Mouse (Mus musculus): ENCODE measurements around the gene Map2k1. TPM values are rescaled to one million over a fixed set of nuclear protein-coding genes. Genes with fewer than 3 reads are reported as not detected.

Map2k1 gene
- polyA plus RNA-seq (2012; rRNA removed), result 28.3 and 34.2 TPM in 2 replicates

DNA sequence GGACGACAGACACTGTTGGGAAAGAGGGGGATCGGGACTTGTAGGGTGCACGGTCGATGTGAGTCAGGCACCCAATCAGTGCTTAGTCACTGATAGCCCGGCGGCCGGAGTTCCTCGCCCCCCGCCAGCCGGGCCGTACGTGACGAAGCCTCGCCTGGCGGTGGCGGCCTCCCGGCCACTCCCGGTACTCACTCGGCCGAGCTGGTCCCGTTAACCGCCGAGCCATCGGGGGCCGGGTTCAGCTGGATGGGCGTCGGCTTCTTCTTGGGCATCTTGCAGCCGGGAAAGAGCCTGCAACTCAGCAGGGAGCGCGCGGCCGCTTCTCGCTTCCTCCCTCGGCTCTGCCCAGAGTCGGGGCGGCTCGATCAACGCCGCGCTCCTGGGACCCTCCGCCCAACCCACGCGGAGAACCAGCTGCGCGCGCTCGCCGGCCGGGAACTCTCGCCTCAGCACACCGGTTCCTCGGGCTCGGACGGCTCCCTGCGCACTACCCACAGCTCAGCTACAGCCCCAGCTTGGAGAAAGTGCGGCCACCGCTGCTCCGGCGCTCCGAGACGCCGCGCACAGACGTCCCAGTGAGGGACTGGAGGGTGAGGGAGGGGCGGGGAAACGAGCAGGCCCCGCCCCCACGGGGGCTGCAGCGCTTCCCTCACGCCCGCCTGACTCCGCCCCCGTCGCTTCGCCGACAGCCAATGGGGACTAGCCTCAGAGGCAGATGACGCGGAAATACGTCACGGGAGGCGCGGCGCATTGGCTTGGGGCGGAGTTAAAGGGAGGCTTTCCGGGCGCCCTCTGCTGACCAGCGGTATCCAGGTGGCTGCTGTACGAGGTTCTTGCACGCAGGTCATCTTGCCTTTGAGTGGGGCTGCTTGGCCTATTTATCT is at the start of gene Map2k1:
Map2k1 (minus strand) TSS at position 611 of the 884 bp plus-strand sequence.

DNA sequence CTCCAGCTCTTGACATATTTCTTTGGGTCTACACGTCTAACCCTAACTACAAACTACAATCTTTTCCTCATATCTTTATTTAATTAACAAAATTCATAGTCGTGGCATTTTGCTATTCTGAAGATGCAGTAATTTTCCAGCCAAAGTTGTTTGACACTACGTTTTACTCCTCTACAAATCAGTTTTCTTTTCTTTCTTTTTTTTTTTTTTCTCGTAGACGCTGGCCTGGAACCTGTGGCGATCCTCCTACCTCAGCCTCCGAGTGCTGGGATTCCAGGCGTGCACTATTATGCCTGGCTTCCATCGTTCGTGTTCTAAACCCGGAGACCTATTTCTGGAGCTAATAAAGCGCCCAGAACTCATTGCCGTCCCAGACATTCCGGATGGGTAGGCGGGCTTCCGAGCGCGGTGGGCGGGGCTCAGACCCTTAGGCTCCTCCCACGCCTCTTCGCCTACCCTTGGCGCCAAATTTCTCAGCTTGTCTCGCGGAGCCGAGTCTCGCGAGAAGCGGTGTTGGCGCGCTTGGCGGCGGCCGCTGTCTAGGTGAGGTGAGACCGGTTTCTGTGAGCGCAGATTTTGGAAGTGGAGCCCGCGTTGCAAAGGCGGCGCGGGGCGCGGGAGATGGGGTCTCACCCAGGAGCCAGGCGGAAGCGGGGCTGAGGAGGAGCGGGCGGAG is 27.8 kb upstream of the Map2k1 start, which contains the start of gene Tipin:
Tipin (plus strand) TSS at position 477 of the 676 bp plus-strand sequence.

DNA sequence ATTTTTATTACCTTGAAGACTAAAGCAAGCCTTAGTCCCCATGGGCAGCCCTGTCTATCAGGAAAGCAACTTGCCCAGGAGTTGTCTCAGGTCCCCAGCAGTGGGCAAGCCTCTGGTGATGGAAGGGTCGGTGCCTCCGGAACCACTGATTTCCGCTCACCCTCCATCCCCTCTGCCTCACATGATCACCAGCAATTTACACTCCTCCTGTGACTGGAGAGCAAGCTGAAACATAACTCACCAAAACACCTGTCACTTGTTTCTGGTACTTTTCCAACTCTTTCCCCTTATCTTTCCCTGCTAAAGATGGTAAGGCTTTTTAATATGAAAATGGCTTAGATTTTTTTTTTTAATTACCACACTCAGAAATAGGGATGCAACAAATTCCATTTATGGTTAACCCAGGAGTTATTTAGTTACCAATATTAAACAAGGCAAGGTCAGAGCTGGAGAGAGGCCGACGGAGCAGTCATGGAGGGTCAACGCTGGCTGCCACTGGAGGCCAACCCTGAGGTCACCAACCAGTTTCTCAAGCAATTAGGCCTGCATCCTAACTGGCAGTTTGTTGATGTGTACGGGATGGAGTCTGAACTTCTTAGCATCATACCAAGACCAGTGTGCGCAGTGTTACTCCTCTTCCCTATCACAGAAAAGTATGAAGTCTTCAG is 18.5 kb downstream of the Map2k1 start, which contains the start of gene Uchl4:
Uchl4 (plus strand) TSS at position 434 of the 668 bp plus-strand sequence.

DNA sequence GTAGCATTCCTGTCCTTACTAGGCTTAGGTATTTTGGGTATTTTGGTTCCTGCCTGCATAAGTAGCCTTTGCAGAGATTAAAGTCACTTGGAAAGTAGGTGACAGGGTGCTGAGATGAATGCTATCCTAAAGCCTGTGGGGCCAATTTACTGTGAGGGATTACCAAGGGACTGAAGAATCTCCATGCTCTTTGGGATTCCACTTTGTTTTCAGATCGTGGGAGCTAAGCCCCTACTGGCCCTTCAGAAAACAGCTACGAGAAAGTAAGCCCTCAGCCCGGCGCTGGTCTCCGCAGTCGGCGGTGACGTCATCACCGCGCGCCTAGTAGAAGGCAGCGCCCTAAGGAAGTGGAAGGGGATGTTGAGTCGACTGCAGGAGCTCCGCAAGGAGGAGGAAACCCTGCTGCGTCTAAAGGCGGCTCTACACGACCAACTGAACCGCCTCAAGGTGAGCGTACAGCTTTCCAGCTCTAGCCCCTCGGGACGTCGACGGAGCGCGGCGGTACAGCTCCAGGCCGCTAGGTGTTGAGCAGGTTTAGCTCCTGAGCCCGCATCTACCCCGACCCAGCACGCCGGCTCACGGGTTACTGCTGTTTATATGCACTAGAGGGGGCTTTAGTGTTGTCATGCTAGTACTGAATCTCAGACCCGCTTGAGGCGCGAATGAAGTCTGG is 74.3 kb downstream of the Map2k1 start, which contains the start of gene Snapc5:
Snapc5 (plus strand) TSS at position 301 of the 673 bp plus-strand sequence.

DNA sequence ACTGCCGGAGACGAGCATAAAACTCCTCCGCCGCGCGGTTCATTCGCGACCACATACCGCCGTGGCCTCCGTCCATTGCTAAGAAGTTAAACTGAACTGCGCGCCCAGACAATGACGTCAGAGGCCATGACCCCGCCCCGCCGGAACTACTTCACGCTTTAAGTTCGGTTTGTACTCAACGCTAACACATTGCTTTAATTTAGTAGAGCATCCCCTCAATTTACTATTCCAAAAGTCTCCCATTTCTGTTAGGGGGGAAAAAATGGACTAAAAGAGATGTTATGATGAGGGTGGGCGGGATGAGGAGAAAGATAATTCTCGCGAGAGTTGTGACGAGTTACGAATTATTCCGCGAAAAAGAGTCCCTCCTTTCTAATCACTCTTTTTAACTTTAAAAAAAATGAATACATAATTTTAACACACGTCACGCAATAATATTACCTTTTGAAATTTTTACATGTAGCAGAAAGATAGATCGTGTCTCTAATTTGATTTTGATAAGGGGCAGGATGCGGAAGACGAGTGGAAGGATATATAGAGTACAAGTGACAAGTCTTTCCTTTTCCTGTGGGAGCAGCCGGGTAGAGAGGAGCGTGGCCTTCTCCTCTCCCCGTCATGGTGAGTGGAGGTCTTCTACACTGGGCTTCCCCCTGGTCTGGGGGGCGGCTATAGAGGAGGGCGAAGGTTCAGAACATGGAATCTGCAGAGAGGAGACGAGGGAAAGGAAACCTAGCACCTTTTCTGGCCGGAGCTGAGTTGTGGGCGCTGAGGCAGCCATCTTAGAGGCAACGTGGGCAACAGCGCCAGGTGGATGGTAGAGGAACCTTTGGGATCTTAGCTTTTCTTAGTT is 80.4 kb downstream of the Map2k1 start, which contains the start of the genes Zwilch and Rpl4:
Zwilch (minus strand) TSS at position 289 of the 850 bp plus-strand sequence.
Rpl4 (plus strand) TSS at position 560 of the 850 bp plus-strand sequence.

Other genes with a start within 250 kb of the Map2k1 start
- 41.9 and 78.1 TPM in 2 replicates for gene Smad6, start 231.6 kb downstream of the Map2k1 start, polyA plus RNA-seq (2012; rRNA removed)
- gene Lctl, start 136.5 kb downstream of the Map2k1 start, polyA plus RNA-seq (2012; rRNA removed), result 0.19 and 0.61 TPM in 2 replicates
- 0.25 and 0.83 TPM in 2 replicates for gene Zwilch, start 80.5 kb downstream of the Map2k1 start, polyA plus RNA-seq (2012; rRNA removed)
- gene Rpl4, start 80.3 kb downstream of the Map2k1 start, polyA plus RNA-seq (2012; rRNA removed), result 66.7 and 97.9 TPM in 2 replicates
- gene Snapc5, start 74.4 kb downstream of the Map2k1 start, polyA plus RNA-seq (2012; rRNA removed), result 1.4 and 1.6 TPM in 2 replicates
- not detected in 2 replicates for gene Uchl4, start 18.4 kb downstream of the Map2k1 start, polyA plus RNA-seq (2012; rRNA removed)
- 0.13 and 0.56 TPM in 2 replicates for gene Tipin, start 27.9 kb upstream of the Map2k1 start, polyA plus RNA-seq (2012; rRNA removed)
- gene Dis3l, start 87.7 kb upstream of the Map2k1 start, polyA plus RNA-seq (2012; rRNA removed), result 12.5 and 19.2 TPM in 2 replicates
- 0.35 and 0.53 TPM in 2 replicates for gene Megf11, start 132.0 kb upstream of the Map2k1 start, polyA plus RNA-seq (2012; rRNA removed)